Comparison of ENCODE assay signal across 7 mouse cellular contexts in genomic region chr12:21111116-21111475, GRCm38 (mm10).
DNase-seq lines count a peak whose midpoint lies in the region; ATAC-seq and TF ChIP-seq lines count a peak whose summit lies in the region.
"Not testable (repeated sequence)": the region's sequence is repeated elsewhere in the genome, so short reads cannot be mapped to it uniquely, and the experiment has no call there.

No protein-coding gene starts in this region.

- H3K27ac ChIP-seq in embryonic facial prominence, embryonic 15.5 days (replicated peaks); limb, embryonic 11.5 days (replicated peaks; ENCODE audit: low read depth, low read length): not testable (repeated sequence)
- peak overlapping the region; percentile 86 for H3K27ac ChIP-seq in heart, adult 2 months
- peak overlapping the region; percentile 86 for H3K27ac ChIP-seq in hindbrain, postnatal 0 days
- H3K27ac ChIP-seq in lung, embryonic 16.5 days (ENCODE audit: low read length): peak overlapping the region; percentile 55
- H3K27ac ChIP-seq in neural tube, embryonic 11.5 days (ENCODE audit: low read depth, low read length): peak overlapping the region; percentile 73; the same call in 1 of the 2 replicates

- H3K79me2 ChIP-seq in heart, adult 2 months (replicated peaks; ENCODE audit: control insufficient read depth, insufficient read depth, low read length): not testable (repeated sequence)

- TF ChIP-seq EP300 in heart, adult 2 months (IDR thresholded peaks at IDR 0.05; ENCODE audit: insufficient read depth, low read depth, low read length): not testable (repeated sequence)

- not testable (repeated sequence) for TF ChIP-seq POLR2A in heart, adult 2 months (IDR thresholded peaks at IDR 0.05; ENCODE audit: insufficient read depth, low read depth, low read length)

- not testable (repeated sequence) for H3K27me3 ChIP-seq in embryonic facial prominence, embryonic 15.5 days; heart, adult 2 months (ENCODE audit: control insufficient read depth, insufficient read depth, low read length); hindbrain, postnatal 0 days (ENCODE audit: insufficient read depth, low read length); limb, embryonic 11.5 days (ENCODE audit: control insufficient read depth, insufficient read depth, low read length); lung, embryonic 16.5 days (ENCODE audit: control insufficient read depth, insufficient read depth, low read depth, low read length); neural tube, embryonic 11.5 days (ENCODE audit: control insufficient read depth, insufficient read depth, low read length)

- H3K4me1 ChIP-seq in embryonic facial prominence, embryonic 15.5 days; heart, adult 2 months (ENCODE audit: control insufficient read depth, insufficient read depth, low read length); hindbrain, postnatal 0 days (ENCODE audit: insufficient read depth, low read length); limb, embryonic 11.5 days (ENCODE audit: control insufficient read depth, insufficient read depth, low read length); lung, embryonic 16.5 days (replicated peaks; ENCODE audit: control insufficient read depth, insufficient read depth, low read length); neural tube, embryonic 11.5 days (ENCODE audit: control insufficient read depth, insufficient read depth, low read length): not testable (repeated sequence)

- intact Hi-C loops in heart, adult 2 months (cut with DNase I): loop anchor here (1.0 to 2.0 kb wide), 2 partner anchors 116 to 154 kb away; no protein-coding TSS in a partner anchor

- peak; percentile 11 for DNase-seq in T-cell, adult 2 months (ENCODE audit: low spot score)
- not testable (repeated sequence) for DNase-seq in heart, adult 2 months; hindbrain, postnatal 0 days (ENCODE audit: low spot score); limb, embryonic 11.5 days (ENCODE audit: low spot score); neural tube, embryonic 11.5 days (ENCODE audit: low spot score)

- H3K4me3 ChIP-seq in embryonic facial prominence, embryonic 15.5 days (replicated peaks): peak overlapping the region; percentile 71
- H3K4me3 ChIP-seq in heart, adult 2 months: peak overlapping the region; percentile 58
- H3K4me3 ChIP-seq in hindbrain, postnatal 0 days (ENCODE audit: low read length): peak overlapping the region; percentile 63
- H3K4me3 ChIP-seq in limb, embryonic 11.5 days (ENCODE audit: low read depth, low read length): peak overlapping the region; percentile 75
- peak overlapping the region; percentile 74 for H3K4me3 ChIP-seq in lung, embryonic 16.5 days (ENCODE audit: low read length)
- H3K4me3 ChIP-seq in neural tube, embryonic 11.5 days (ENCODE audit: low read depth, low read length): peak overlapping the region; percentile 75

- TF ChIP-seq CTCF in heart, adult 2 months (IDR thresholded peaks at IDR 0.05): peak; percentile 66
- peak; percentile 77 for TF ChIP-seq CTCF in hindbrain, postnatal 0 days (IDR thresholded peaks at IDR 0.05; ENCODE audit: low read depth)

- H3K9me3 ChIP-seq in embryonic facial prominence, embryonic 15.5 days (replicated peaks); hindbrain, postnatal 0 days (ENCODE audit: low read length); limb, embryonic 11.5 days (ENCODE audit: control insufficient read depth, low read length); lung, embryonic 16.5 days (ENCODE audit: control insufficient read depth, low read length); neural tube, embryonic 11.5 days (ENCODE audit: control insufficient read depth, low read length): not testable (repeated sequence)

- H3K9ac ChIP-seq in embryonic facial prominence, embryonic 15.5 days: peak overlapping the region; percentile 31; the same call in 1 of the 2 replicates
- peak overlapping the region; percentile 87 for H3K9ac ChIP-seq in heart, adult 2 months (ENCODE audit: low read depth, low read length)
- peak overlapping the region; percentile 75 for H3K9ac ChIP-seq in hindbrain, postnatal 0 days (replicated peaks; ENCODE audit: low read length)
- peak overlapping the region; percentile 93 for H3K9ac ChIP-seq in limb, embryonic 11.5 days (ENCODE audit: low read length)
- H3K9ac ChIP-seq in lung, embryonic 16.5 days (ENCODE audit: low read length): peak overlapping the region; percentile 80
- peak overlapping the region; percentile 77 for H3K9ac ChIP-seq in neural tube, embryonic 11.5 days (ENCODE audit: low read length)

- peak overlapping the region; percentile 81 for H3K4me2 ChIP-seq in embryonic facial prominence, embryonic 15.5 days (replicated peaks)
- peak overlapping the region; percentile 68 for H3K4me2 ChIP-seq in hindbrain, postnatal 0 days (ENCODE audit: low read depth, low read length)
- peak overlapping the region; percentile 54 for H3K4me2 ChIP-seq in limb, embryonic 11.5 days (ENCODE audit: low read depth, severe bottlenecking)
- peak overlapping the region; percentile 83 for H3K4me2 ChIP-seq in lung, embryonic 16.5 days (ENCODE audit: low read depth, low read length)
- peak overlapping the region; percentile 61 for H3K4me2 ChIP-seq in neural tube, embryonic 11.5 days (ENCODE audit: low read depth)

- peak; percentile 64 for ATAC-seq in embryonic facial prominence, embryonic 15.5 days (ENCODE audit: insufficient number of reproducible peaks, low FRiP score, low TSS enrichment, low read depth)
- peak; percentile 87 for ATAC-seq in hindbrain, postnatal 0 days
- peak; percentile 65 for ATAC-seq in limb, embryonic 11.5 days (ENCODE audit: insufficient number of reproducible peaks, low FRiP score, low TSS enrichment, low read depth)
- ATAC-seq in lung, embryonic 16.5 days (ENCODE audit: low read depth): peak; percentile 64
- peak; percentile 60 for ATAC-seq in neural tube, embryonic 11.5 days (ENCODE audit: insufficient read depth, low FRiP score, low TSS enrichment)

- WGBS in embryonic facial prominence, embryonic 15.5 days: 5% methylated on average over 8 of the region's 8 CpGs
- 2% methylated on average over 8 of the region's 8 CpGs for WGBS in heart, adult 2 months
- 2% methylated on average over 8 of the region's 8 CpGs for WGBS in hindbrain, postnatal 0 days
- WGBS in limb, embryonic 11.5 days: 3% methylated on average over 8 of the region's 8 CpGs
- 2% methylated on average over 8 of the region's 8 CpGs for WGBS in lung, embryonic 16.5 days
- 6% methylated on average over 8 of the region's 8 CpGs for whole genome bisulfite sequencing in neural tube, embryonic 11.5 days

- H3K36me3 ChIP-seq in embryonic facial prominence, embryonic 15.5 days; heart, adult 2 months (ENCODE audit: control insufficient read depth, insufficient read depth, low read length); hindbrain, postnatal 0 days (ENCODE audit: insufficient read depth, low read length); limb, embryonic 11.5 days (ENCODE audit: control insufficient read depth, insufficient read depth, low read length); lung, embryonic 16.5 days (ENCODE audit: control insufficient read depth, insufficient read depth, low read length); neural tube, embryonic 11.5 days (ENCODE audit: control insufficient read depth, insufficient read depth, low read length): not testable (repeated sequence)

Comparison
In these comparisons a context has a peak if more than half of its experiments do, and no peak if none do; other contexts are left out.
1. H3K9ac ChIP-seq: peak in every context shown above with its lines; median percentile 93 in limb, embryonic 11.5 days; 87 in heart, adult 2 months; 80 in lung, embryonic 16.5 days; 77 in neural tube, embryonic 11.5 days; 75 in hindbrain, postnatal 0 days; 31 in embryonic facial prominence, embryonic 15.5 days.